Mouse (Mus musculus) urinary bladder, postnatal 10 days (tissue): ENCODE results near the gene Actr1b.
A peak's percentile ranks its signal among the peaks of the same experiment; 100 is the strongest.

Experiments used
- DNase-seq: peaks from one replicate; pipeline ENCODE4 v3.0.0; 2022; ENCODE audit warnings: low spot score

Actr1b gene

DNA sequence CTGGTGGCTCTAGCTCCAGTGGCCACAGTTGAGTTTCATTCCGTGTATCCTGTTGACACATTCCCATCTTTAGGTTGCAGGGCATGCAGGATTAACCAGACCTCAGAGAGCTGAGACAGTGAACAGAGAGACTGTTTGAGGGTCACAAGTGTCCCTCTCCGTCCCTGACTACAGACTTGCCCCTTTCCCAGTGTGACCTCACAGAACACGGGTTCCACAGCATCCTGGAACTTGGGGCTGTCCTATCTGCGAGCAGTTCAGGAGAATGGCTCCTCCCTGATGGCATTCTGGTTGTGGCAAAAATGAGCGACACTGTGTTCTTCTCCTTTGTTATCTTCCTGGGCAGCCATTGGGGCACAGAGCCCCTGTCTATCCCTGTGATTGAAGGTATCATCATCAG, at the start of gene Actr1b:
TSS of gene Actr1b (minus strand) at position 112 of the 400 bp plus-strand sequence.
- DNase-seq: no peak

DNA sequence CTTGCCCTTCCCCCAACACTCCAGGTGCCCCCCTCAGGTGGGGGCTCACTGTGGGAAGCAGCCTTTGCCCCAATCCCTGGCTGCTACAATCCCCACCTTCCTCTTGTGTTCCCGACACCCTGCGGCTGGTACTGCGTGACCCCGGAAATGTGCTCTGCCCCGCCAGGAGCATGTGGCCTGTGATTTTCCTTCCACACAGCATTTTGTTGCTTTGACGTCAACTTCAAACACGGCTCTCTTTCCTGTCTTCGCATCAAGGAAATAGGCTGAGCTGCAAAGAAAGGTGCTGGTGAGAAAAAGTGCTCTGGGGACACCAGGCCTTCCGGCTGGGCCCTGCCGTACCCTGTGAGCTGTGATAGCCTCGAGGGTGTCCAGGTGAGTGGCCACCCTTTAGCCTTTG, 47.3 kb upstream of the Actr1b start, which contains the start of gene Zap70:
TSS of gene Zap70 (plus strand) at position 231 of the 400 bp plus-strand sequence.
- DNase-seq: no peak

- DNase-seq: no peak
Measured at GRCm38 (mm10) chr1:36761061-36761460, 46.8 kb upstream of the Actr1b start.

GRCm38 (mm10) chr1:36760401-36760800, 46.2 kb upstream of the Actr1b start:
- no peak for DNase-seq

DNA sequence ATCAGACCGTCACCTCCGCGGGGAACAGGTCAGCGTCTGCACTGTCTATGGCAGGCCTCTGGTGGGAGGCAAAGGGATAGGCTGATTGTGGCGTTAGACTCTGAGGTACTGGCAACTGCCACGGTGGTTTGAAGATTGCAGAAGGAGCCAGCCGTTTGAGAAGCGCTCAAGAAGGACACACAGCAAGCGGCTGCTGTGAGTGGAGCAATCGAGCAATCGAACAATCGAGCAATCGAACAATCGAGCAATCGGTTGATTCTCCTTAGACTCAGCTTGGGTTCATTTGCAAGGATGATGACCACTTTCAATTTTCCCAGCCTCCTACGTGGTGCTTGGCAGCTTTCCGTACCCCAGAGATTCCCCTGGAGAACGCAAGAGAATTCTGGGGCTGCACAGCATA, 44.9 kb upstream of the Actr1b start:
- DNase-seq: no peak

DNA sequence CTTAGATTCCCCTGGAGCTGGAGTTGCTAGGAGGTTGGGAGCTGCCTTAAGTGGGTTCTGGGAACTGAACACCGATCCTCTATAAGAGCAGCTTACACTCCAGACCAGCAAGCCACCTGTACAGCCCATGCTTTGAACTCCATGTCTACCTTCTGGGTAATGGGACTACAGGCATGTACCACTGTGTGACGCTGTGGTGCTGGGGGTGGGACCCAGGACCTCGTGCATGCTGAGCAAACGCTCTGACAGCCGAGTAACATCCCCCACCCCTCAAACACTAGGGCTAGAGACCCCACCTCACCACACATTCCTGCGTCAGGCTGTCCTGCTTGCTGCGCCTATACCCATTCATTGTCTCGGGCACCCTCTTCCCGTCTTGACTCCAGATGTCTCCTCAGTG, 44.3 kb upstream of the Actr1b start:
- no peak for DNase-seq

- no peak for DNase-seq
Measured at GRCm38 (mm10) chr1:36753932-36754675, 39.9 kb upstream of the Actr1b start.

GRCm38 (mm10) chr1:36746452-36746851, 32.2 kb upstream of the Actr1b start:
- no peak for DNase-seq

DNA sequence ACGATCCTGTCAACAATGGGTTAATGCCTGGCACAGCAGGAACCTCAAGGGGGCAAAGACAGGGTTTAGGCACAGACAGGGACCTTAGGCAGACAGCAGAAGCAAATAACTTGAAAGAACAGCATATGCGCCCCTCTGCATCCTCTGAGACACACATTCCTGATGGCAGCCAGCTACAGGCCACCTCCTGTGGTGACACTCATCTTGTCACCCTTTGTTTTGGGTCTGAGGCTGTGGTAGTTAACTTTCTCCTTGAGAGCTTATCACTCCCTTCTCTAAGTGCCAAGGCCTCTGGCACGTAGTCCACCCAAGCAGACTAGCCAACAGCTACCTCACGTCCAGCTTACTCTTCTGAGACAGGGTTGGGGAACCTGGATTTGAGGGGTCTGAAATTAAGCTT, 31.4 kb upstream of the Actr1b start:
- no peak for DNase-seq

DNA sequence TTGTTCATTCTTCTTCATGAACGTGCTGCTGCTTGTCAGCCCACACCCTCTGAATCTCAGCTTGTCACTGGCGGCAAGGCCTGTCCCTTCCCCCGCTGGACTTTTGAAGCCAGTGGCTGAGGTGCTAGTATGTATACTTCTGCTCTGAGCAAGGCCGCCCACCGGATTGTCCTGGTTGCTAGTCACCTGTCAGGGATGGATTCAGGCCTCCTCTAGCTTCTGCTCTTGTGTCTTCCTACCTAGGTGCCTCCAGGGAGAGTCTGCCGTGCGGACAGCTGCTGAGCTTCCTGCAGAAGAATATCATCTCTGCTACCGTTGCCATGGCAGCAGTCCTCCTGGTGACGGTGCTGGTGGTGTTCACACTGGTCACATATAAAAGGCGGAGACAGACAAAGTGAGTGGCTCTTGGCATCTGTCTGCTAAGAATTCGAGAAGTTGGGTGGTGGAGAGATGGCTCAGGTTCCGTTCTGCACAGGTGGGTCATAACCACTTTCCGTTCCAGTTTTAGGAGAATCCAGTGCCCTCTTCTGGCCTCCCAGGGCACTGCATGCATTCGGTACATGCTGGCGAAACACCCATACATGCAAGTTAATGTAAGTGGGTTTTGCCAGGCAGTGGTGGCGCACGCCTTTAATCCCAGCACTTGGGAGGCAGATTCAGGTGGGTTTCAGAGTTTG, 30.2 kb upstream of the Actr1b start:
- DNase-seq: no peak

GRCm38 (mm10) chr1:36743046-36743445, 28.8 kb upstream of the Actr1b start:
- no peak for DNase-seq

GRCm38 (mm10) chr1:36739231-36739630, 25.0 kb upstream of the Actr1b start:
- DNase-seq: no peak

- no peak for DNase-seq
Measured at GRCm38 (mm10) chr1:36737300-36737699, 23.1 kb upstream of the Actr1b start.

- no peak for DNase-seq
Measured at GRCm38 (mm10) chr1:36724057-36724431, 9.8 kb upstream of the Actr1b start.

GRCm38 (mm10) chr1:36723146-36724056, 9.2 kb upstream of the Actr1b start:
- DNase-seq: no peak

DNA sequence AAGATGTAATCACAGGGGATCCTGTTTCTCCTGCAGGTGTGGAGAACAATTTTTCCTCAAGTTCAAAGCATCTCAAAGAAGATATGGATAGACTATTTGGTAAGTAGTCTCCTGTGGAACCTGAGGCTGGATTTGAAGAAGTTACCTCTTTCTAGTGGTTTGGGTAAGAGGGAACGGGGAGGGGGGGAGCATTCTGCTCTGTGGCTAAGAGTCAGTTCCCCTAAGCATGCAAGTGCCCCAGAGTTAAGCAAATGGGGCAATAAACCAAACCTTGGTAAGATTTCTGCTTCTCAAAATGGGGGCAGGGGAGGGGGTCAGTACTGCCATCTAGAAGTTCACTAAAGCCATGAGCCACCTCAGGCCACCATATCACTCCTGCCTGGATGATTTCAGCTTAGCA, 4.6 kb upstream of the Actr1b start:
- DNase-seq: no peak

GRCm38 (mm10) chr1:36711104-36711503, 3.1 kb downstream of the Actr1b start:
- no peak for DNase-seq

- peak; percentile 96 for DNase-seq
Measured at GRCm38 (mm10) chr1:36709854-36710280, 4.4 kb downstream of the Actr1b start, which contains the start of gene 4933424G06Rik. Gene 4933424G06Rik, plus strand, starts transcription at chr1:36710149.

GRCm38 (mm10) chr1:36709055-36709853, 5.0 kb downstream of the Actr1b start:
- no peak for DNase-seq

GRCm38 (mm10) chr1:36708626-36709025, 5.6 kb downstream of the Actr1b start:
- no peak for DNase-seq

DNA sequence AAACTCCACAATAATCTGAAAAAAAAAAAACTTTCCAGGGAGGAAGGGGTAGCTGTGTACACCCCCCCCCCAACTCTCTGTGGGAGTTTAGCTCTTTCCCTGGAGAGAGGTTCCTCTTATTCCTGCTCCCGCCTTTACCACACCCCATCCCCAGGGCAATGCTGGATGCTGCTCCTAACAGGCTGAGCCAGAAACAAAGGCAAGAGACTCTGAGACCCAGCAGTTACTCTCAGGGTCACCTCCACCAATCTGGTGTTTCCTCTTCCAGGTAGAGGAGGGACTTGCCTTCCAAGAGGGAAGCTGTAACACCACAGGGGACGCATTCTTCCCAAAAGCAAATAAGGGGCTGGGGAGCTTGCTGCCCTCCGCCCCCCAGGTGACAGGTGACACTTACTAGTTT, 6.4 kb downstream of the Actr1b start:
- DNase-seq: no peak

- DNase-seq: no peak
Measured at GRCm38 (mm10) chr1:36707166-36707565, 7.1 kb downstream of the Actr1b start.
